Mouse (Mus musculus) left cerebral cortex, postnatal 10 days (tissue): ENCODE results near the gene Vmn1r210. TPM values are rescaled to one million over a fixed set of nuclear protein-coding genes. Genes with fewer than 3 reads are reported as not detected.
"Not testable (repeated sequence)": the region's sequence is repeated elsewhere in the genome, so short reads cannot be mapped to it uniquely, and the experiment has no call there.

Experiments
- DNase-seq, 2 experiments: peaks; one replicate each; pipeline ENCODE4 v3.0.0; 2021 to 2022; ENCODE audit warnings: low spot score in 2 of 2, mixed read lengths in 1 of 2; ENCODE audit errors: extremely low spot score in 1 of 2
- intact Hi-C: fragments of 180-260 bp; cut with DNase I; formaldehyde crosslinking; loops from one replicate; pipeline ENCODE4 v1.15.1; 2025
- total RNA-seq, 2 experiments: library from RNA; stranded (reverse); gene quantifications; 2 replicates each; pipeline ENCODE4 v1.2.3; 2021

Gene Vmn1r210
- total RNA-seq: not detected

DNA sequence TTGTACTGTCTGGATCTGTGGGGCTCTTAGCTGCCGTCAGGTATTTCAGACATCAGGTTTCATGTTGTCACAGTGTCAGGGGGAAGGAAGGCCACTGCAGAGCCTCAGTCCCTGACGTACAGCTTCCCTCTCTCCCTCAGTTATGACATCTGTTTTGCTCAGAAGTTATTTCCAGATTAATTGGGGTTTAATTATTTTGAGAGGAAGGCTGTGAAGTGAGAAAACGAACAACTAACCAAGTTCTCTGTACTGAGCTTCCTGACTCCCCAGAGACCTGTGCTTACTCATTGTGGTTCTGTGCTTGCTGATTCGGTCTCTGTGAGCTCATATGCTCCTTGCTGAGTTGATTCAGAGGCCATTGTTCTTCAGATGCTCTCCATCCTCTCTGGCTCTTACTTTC lies at the start of gene Vmn1r210:
TSS of gene Vmn1r210 (minus strand) at position 101 of the 400 bp plus-strand sequence.
- intact Hi-C loops: no loop called here
- no peak for DNase-seq

DNA sequence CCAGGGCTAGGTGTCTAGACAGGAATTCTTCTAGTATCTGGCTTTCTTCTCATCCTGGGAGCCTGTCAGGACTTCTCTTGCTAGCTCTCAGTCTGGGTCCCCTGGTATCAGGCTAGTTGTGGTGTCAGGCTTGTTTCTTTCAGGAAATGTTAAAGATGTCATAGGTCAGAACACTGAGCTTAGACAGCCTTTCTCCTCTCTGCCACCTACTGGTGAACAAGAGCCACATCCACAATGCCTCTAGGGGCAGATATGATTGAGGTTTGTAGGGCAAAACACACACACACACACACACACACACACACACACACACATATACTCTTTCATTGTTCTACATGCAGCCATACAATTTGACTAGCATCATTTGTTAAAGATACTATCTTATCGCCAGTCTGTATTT lies 48.1 kb upstream of the Vmn1r210 start:
- intact Hi-C loops: no loop called here

DNA sequence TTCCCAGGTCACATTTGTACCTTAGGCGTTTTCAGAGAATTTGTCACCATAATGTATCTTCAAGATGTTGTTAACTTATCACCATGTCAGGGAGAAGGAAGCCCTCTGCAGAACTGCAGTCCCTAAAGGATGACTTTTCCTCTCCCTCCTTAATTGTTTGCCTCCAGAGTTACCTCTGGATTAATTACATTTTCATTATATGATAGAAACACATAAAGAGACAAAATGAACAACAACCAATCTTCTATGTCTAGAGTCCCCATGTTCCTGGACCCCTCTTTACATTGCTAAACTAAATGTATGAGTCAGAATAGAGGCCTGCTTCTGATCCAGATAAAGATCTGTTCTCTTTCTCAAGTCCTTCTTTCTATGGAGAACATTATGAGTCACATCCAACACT lies 26.3 kb upstream of the Vmn1r210 start, which contains the start of gene Vmn1r211:
TSS of gene Vmn1r211 (minus strand) at position 101 of the 400 bp plus-strand sequence.
- DNase-seq: no peak
- intact Hi-C loops: no loop called here

More for the DNA sequence above, 48.1 kb upstream of the Vmn1r210 start:
- no peak for DNase-seq

DNA sequence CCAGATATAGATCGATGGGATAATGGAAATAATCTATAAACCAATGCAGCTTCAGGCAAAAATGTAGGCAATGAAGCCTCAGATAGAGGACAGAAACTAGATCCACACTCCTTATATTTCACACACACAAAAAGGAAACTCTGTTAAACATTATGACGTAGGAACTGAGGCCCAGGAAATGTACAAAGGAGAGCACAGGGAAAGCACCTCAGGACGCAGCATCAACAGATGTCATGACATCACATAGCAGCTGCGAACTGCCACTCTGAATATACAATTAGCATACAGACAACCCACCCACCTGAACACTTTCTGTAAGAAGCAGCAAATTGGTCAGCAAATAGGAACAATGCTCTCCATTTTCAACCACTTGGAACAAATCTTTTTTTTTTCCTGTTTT lies 23.6 kb upstream of the Vmn1r210 start:
- no peak for DNase-seq
- intact Hi-C loops: no loop called here

DNA sequence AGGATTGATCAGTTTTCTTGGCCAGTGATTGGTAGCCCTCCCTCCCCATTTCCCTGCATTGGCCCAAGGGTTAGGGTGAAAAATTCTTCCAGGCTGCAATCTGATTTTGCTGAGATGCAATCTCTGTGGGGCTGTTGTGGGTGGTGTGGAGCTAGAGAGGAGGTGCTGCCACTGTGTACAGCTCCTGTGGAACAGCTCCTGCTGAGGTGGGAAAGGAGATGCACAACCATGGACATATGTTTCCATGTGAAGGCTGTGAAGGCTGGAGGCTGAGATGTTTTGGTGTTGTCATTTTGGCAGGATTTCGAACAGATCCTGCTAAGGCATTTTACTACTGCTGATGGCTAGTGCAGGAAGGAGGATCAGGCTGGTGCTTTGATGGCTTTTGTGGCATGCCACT lies 15.7 kb upstream of the Vmn1r210 start:
- intact Hi-C loops: no loop called here
- no peak for DNase-seq

DNA sequence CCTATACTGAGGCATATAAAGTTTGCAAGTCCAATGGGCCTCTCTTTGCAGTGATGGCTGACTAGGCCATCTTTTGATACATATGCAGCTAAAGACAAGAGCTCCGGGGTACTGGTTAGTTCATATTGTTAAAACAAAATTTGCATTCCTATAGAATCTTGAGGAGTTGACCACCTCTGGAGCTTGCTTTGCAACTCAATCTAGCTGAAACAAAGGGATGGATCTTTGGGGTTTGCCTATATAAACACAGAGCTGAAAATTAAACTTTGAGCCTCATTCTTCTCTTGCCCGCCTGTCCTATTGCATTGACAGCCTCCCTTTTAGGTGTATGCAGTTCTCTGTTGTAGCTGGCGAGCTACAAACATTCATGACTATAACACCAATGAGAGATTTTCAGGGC lies 13.2 kb upstream of the Vmn1r210 start:
- DNase-seq, intact Hi-C loops: not testable (repeated sequence)

DNA sequence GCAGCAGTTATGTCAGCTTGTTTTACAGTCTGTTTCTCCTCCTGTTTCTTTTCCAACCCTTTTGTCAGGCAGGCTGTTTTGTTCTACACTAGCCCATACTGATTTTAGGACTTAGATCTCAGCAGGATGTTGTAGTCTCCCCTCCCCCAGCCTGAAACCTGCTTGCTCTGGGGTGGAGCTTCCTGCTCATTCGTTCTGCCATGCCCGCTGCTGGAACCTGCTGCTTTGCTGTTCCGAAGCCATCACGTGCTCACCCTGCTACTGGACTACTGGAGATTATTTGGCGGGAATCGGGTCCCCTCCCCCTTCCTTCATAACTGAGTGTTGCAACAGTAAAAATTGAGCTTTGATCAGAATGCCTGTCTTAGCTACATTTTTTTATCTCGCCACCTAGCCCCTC lies 1.8 kb downstream of the Vmn1r210 start:
- DNase-seq, intact Hi-C loops: not testable (repeated sequence)

DNA sequence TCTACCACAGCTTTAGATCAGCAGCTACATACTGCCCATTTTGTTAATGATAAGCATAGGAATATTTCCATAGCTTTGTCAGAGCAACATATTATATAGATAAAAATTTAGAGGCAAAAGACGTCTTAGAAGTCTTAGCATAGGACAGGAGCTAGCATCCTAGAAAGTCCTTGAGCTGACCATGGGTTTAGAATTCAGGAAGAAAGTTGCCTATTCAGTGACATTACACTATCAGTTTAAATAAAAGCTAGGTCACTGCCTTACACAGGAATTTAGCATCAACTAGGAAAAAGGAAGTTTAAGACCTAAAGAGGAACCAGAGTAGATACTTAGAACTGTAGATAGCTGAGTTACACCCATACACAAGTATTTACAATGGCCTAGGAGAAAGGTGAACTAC lies 9.5 kb downstream of the Vmn1r210 start:
- intact Hi-C loops: not testable (repeated sequence)

DNA sequence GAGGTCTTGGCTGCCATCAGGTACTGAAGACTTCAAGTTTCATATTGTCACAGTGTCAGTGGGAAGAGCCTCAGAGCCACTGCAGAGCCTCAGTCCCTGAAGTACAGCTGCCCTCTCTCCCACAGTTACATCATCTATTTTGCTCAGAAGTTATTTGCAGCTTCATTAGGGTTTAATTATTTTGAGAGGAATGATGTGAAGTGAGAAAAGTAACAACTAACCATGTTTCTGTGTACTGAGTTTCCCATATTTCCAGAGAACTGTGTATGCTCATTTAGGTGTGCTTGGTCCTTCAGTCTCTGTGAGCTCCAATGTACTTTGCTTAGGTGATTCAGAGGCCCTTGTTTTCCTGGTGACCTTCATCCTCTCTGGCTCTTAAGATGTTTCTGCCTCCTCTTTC lies 21.6 kb downstream of the Vmn1r210 start, which contains the start of gene Vmn1r209:
TSS of gene Vmn1r209 (minus strand) at position 101 of the 400 bp plus-strand sequence.
- intact Hi-C loops, DNase-seq: not testable (repeated sequence)

More for the DNA sequence above, 9.5 kb downstream of the Vmn1r210 start:
- not testable (repeated sequence) for DNase-seq

DNA sequence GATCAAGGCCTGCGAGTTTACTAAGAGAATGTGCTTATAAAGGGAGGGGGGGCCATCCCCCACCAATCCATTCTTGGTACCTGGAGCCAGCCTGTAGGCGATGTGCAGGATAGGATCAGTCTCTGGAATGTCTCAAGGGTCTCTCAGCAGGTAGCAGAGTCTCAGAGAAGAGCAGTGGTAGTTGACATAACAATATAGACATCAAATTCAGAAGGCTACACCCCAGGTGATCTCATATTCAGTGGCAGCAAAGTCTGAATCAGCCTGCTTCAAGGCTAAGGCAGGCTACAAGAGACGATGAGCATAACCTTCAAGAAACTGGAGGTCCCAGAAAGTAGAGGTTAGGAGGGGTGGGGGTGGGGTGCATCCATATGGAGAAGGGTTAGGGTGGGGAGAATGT lies 43.1 kb downstream of the Vmn1r210 start:
- intact Hi-C loops: loop anchor here (10.0 kb wide), 1 partner anchor 93 kb away; no protein-coding TSS in a partner anchor
- not testable (repeated sequence) for DNase-seq

DNA sequence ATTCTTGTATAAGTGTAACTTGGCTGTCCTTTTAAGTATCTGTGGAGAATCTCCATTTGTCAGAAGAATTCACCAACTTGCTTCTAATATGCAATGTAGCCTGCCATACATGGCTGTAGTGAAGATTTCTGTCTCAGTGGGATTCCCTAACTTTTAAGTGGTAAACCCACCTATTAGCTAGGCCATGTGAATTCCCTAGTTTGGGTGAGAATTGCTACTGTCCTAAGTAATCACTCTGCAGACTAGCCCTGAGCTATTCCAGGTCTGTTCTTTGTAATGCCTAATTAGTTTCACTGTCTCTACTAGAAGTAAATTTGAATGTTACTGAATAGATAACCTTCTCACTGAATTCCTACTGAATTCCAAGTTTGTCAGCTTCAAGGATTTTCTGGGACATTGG lies 47.0 kb downstream of the Vmn1r210 start:
- DNase-seq: not testable (repeated sequence)

DNA sequence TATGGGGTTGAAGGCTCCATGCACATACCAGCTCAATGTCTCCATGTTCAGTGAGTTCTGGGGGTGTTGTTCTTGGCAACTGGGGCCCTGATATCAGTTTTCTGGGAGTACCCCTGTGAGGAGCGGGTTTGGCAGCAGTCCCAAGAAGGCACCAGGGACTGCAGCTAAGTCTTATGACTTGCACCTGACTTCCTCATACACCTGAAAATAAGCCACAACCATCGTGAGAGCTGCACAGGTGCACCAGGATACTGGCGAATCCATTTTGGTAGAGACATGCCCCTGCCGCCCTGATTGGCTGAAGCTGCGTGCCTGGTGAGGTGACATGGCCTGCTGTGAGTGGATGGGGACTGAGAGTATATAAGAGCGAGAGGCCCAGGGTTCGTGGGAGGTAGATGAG lies 53.8 kb downstream of the Vmn1r210 start, which contains the start of gene Vmn1r208:
TSS of gene Vmn1r208 (minus strand) at position 101 of the 400 bp plus-strand sequence.
- DNase-seq, intact Hi-C loops: not testable (repeated sequence)

More for the DNA sequence above, 47.0 kb downstream of the Vmn1r210 start:
- intact Hi-C loops: loop anchor here (10.0 kb wide), 1 partner anchor 89 kb away; no protein-coding TSS in a partner anchor

Other genes starting within 250 kb of the Vmn1r210 start
- gene Vmn1r205, start 238.3 kb downstream of the Vmn1r210 start, total RNA-seq: not detected
- gene Vmn1r206, start 207.1 kb downstream of the Vmn1r210 start, total RNA-seq: not detected
- gene Vmn1r207-ps, start 101.7 kb downstream of the Vmn1r210 start, total RNA-seq: under 1 TPM; 0.10 to 0.15 TPM
- not detected for gene Vmn1r208, start 53.9 kb downstream of the Vmn1r210 start, total RNA-seq
- under 1 TPM in 1 of 2 experiments, not detected in 1; 0.13 TPM for gene Vmn1r209, start 21.7 kb downstream of the Vmn1r210 start, total RNA-seq
- gene Vmn1r211, start 26.2 kb upstream of the Vmn1r210 start, total RNA-seq: not detected
- gene Vmn1r212, start 52.9 kb upstream of the Vmn1r210 start, total RNA-seq: not detected
- not detected for gene Vmn1r213, start 176.3 kb upstream of the Vmn1r210 start, total RNA-seq
- gene Vmn1r214, start 199.1 kb upstream of the Vmn1r210 start, total RNA-seq: not detected
- gene Vmn1r215, start 236.7 kb upstream of the Vmn1r210 start, total RNA-seq: not detected